Mouse (Mus musculus): Measurements from ENCODE around the gene Gpr37.

Gene Gpr37

GRCm38 (mm10) chr6:25690629-25691028 lies at the start of gene Gpr37:
Gpr37 (minus strand) TSS chr6:25690729.
- no peak for DNase-seq

DNA sequence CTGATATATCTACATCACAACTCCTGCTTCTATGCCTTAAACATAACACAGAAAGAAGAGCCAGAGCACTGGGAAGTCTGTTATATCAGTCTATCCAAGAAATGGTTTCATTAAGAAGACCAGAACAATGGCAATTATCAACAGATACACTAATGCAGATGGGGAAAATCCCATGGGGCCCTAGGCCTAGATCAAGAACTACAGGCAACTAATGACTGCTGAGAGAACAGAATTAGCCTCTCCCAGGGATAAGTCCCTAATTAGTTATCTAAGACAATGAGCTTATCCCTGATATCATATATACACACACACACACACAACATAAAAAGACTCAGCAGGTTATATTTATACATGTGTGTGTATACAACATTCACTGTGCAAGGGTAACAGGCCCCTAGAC lies 46.0 kb upstream of the Gpr37 start:
- DNase-seq = no peak

DNA sequence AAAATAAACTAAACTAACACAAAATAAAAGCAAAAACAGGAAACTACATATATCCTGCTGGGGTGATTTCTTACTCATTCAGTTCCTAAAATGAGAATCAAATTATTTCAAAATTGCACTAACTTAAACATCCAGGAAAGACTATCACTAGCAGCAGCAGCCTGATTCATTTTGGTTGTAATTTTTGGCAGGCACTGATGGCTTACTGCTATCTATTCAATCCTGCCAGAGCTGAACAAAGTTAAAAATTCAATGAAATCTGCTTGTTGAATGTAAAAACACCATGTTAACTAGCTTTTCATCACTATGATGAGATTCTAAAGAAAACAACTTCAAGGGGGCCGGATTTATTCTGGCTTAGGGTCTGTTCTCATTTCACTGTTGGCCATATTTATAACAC lies 36.0 kb upstream of the Gpr37 start:
- no peak for DNase-seq

- DNase-seq = no peak
These were observed 20.1 kb upstream of the Gpr37 start for GRCm38 (mm10) chr6:25710601-25711000.

DNA sequence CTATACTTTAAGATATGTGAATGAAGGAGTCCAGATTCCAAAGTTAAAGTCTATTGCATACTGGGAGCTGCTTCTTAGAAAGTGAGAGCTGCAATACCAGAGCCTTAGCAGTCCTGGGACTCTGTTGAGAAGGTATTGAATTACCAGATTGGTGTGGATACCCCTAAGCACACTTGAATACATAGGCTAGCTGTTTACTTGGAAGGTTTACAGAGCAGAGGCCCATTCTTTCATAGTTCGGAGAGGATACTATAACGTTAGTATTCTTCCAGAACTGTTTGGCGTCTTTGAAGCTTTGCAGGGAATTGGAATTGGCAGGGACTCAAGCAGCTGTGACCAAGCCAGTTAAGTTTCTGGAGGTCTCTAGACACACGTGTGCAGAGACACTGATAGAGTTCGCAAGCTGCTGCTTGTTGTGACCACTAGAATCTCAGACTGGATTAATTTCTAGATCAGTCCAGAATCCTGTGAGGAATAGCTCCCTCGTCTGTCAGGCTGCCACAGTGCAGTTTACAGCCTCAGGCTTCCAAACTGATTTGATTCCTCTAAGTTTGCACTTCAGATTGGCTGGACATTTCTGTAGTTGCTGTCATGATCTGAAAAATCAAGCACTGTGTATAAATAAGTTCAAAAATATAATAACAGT lies 18.8 kb upstream of the Gpr37 start:
- peak; percentile 12 to 59 for DNase-seq

GRCm38 (mm10) chr6:25699956-25700355 lies 9.4 kb upstream of the Gpr37 start:
- no peak for DNase-seq

DNA sequence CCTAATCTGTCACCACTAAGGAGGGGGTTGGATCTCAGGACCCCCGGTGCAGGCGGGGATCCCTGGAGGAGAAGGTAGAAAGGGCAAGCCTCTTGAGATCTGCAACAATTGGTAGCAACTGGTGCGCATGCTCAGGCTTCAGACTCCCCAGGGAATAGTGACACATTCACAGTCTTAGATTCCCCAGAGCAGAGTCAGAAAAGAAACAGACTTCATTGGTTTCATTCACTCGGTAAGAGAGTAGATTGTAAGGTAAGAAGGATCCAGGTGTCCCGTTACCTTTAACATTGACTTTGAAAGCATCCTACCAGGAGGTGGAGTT lies 284 bp downstream of the Gpr37 start:
- DNase-seq = peak in 1 of 2 experiments; percentile 8

DNA sequence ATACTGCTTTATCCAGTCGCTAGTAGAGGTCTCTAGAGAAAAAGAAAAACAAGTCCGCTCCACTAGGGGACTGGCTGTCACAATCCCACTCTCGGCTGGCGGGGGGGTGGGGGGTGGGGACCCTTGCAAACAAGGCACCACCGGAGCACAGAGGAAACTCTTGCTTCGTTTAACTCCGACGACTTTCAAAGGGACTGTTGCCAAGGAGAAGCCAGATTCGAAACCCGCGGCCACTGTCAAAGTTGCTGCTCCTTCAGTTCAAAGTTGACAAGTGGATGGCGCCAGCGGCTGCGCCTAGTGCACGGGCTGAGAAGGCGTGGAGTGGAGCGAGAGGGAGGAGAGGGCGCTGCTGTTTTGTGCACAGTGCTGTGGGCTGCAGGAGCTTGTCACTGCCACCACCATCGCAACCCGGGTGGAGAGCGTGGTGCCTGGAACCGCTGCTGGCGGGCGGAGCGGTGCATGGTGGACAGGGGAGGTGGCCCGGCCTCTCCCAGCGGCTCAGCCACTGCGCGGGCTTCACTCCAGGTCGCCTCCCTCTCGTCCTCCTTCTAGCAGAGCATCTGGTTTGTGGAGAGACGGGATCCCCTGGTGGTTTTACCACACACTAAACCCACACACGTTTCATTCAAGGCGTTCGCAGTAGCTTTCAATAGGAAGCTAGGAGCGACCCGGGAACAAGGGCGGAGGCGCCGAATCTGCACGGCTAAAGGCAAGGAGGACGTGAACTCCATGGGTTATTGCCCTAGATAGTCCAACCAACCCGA lies 827 bp downstream of the Gpr37 start:
- DNase-seq = peak in 1 of 2 experiments; percentile 25

GRCm38 (mm10) chr6:25688927-25689519 lies 1.5 kb downstream of the Gpr37 start:
- peak in 1 of 2 experiments; percentile 3 for DNase-seq

DNA sequence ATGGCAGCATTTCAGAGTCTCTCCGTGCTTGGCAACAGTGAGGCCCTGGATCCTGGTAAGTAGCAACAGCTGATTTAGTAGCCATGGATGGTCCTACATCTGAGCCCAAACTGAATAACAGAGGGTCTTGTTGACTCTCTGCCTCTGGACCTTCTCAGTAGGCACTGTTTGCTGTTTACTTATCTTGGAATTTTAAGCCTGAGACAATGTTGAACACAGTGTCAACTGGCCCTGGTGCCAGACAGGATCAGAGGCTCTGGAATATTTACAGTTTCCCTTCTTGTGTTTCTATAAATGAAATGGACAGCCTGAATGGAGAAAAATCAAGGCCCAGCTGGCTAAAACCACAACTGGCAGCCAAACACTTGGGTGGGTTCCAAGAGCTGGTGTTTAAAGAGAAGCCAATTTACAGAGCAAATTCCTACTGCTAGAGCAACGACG lies 3.7 kb downstream of the Gpr37 start:
- peak; percentile 9 for DNase-seq

- DNase-seq = no peak
These were observed 6.1 kb downstream of the Gpr37 start for GRCm38 (mm10) chr6:25684391-25684790.

GRCm38 (mm10) chr6:25675111-25675510 lies 15.4 kb downstream of the Gpr37 start:
- DNase-seq = no peak

GRCm38 (mm10) chr6:25673801-25674200 lies 16.7 kb downstream of the Gpr37 start:
- DNase-seq = no peak

GRCm38 (mm10) chr6:25670150-25670549 lies 20.4 kb downstream of the Gpr37 start:
- DNase-seq = no peak

DNA sequence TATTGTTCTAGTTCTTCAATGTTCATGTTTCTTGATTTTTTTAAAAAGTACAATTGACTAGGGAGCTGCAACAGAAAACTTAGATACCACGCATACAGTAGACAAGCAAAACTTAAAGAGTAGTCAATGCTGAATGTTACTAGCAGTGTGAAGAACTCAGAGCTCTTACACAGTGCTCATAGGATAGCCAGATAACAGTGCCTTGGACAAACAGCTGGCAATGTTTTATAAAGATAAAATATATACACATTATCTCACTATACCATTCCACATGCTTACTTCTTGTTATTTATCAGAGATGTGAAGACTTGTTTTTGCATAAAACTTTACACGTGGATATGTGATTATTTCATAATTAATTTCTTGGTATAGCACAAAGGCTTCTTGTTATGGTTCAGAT lies 26.6 kb downstream of the Gpr37 start:
- no peak for DNase-seq

GRCm38 (mm10) chr6:25659924-25660675 lies 30.4 kb downstream of the Gpr37 start:
- no peak for DNase-seq

All from kidney, postnatal 36 days (tissue).